In the genomic region with DNA sequence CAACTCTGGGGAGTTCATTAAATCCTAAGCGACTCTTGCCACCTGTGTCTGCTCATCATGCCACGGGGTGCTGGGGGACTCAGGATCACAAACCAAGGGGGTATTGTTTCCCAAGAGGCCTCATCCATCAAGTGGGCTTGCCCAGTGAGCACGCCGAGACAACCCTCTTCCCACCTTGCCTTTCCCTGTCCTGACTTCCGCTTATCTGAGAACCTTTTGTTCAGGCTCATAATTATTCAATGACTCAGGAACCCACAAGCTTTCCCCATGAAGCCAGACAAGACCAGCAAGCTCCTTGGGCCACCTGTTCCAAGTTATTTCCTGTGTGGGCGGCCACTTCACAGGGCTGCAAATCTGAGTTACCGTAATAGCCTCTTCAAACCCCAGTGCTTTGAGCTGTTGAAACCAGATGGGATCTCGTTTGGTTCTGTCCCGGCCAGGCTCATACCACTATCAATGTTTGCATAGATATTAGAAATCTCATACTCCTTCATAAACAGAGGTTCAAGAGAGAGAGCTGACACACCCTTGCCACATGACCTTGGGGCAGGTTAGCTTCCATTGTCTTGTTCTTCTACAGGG, we compare ENCODE assay signal across 15 mouse cellular contexts.
DNase-seq lines count a peak whose midpoint lies in the region; ATAC-seq lines count a peak whose summit lies in the region.
"Had no signal": no experiment of that assay in that cellular context is flagged by ENCODE, and none has a peak within 500 bp of the region (broad histone marks: within the 10 kb centered on the region; RNA-seq: fewer than 3 reads in every experiment).

No protein-coding gene starts in this region.

- H3K36me3 ChIP-seq in kidney, embryonic 14.5 days (ENCODE audit: control insufficient read depth, insufficient read depth, low read length), result no peaks in the 10 kb centered on the region
- H3K36me3 ChIP-seq: neural tube, embryonic 12.5 days had no signal

- H3K9ac ChIP-seq in kidney, embryonic 14.5 days (ENCODE audit: low read depth, low read length), result no peak overlapping the region
- H3K9ac ChIP-seq: forebrain, postnatal 0 days; neural tube, embryonic 12.5 days had no signal

- H3K27ac ChIP-seq in kidney, embryonic 14.5 days (ENCODE audit: low read depth, low read length), result peak overlapping the region; percentile 32; the same call in 1 of the 2 replicates
- H3K27ac ChIP-seq: left cerebral cortex, adult 2 months; neural tube, embryonic 12.5 days had no signal

- no peak overlapping the region for H3K4me3 ChIP-seq in kidney, embryonic 14.5 days (ENCODE audit: low read length)
- H3K4me3 ChIP-seq: left cerebral cortex, adult 2 months; neural tube, embryonic 12.5 days had no signal

- WGBS in kidney, embryonic 14.5 days, result 32% methylated on average over 9 of the region's 9 CpGs

- H3K27me3 ChIP-seq in kidney, embryonic 14.5 days (ENCODE audit: control insufficient read depth, insufficient read depth, low read length), result no peaks in the 10 kb centered on the region
- H3K27me3 ChIP-seq: neural tube, embryonic 12.5 days had no signal

- DNase-seq in CD4-positive, CD25-positive, alpha-beta regulatory T cell, adult 2 months (ENCODE audit: low read depth, low spot score), result peak; percentile 22
- peak; percentile 28 for DNase-seq in ZHBTc4 (ENCODE audit: low read depth, low spot score)
- peak; percentile 7 to 34 for DNase-seq in lung, postnatal 4 days
- DNase-seq in frontal cortex, postnatal 25 days (ENCODE audit: low spot score in 2 of 2), result no peak
- DNase-seq in spleen, adult 12 weeks (ENCODE audit: low spot score), result no peak
- DNase-seq in cerebellum, adult 11 months, result no peak
- DNase-seq: cerebellum, adult 8-10 months; forebrain, postnatal 0 days; heart, postnatal 4 days; spleen, adult 18-20 months had no signal

- H3K9me3 ChIP-seq in kidney, embryonic 14.5 days (ENCODE audit: control insufficient read depth, low read length), result no peaks in the 10 kb centered on the region
- H3K9me3 ChIP-seq: neural tube, embryonic 12.5 days had no signal

- no peak overlapping the region for H3K4me2 ChIP-seq in kidney, embryonic 14.5 days (replicated peaks; ENCODE audit: low read depth, low read length)
- H3K4me2 ChIP-seq: neural tube, embryonic 12.5 days had no signal

- ATAC-seq in CD4-positive, CD25-positive, alpha-beta regulatory T cell, adult 4 months, result no peak
- peak; percentile 52; the same call in 1 of the 2 replicates for ATAC-seq in kidney, embryonic 14.5 days (ENCODE audit: low FRiP score, low TSS enrichment)
- ATAC-seq: activated CD4-positive, CD25-positive, alpha-beta regulatory T cell, adult 4 months; forebrain, postnatal 0 days had no signal

- H3K4me1 ChIP-seq in kidney, embryonic 14.5 days (ENCODE audit: control insufficient read depth, insufficient read depth, low read length), result 0 out of 2 replicates have a peak, but pooled peaks cover 2% of the 10 kb centered on the region

Comparison
In these comparisons a context has a peak if more than half of its experiments do, and no peak if none do; other contexts are left out.
1. DNase-seq: peak in CD4-positive, CD25-positive, alpha-beta regulatory T cell, adult 2 months (single experiment), ZHBTc4 (single experiment) and lung, postnatal 4 days (2 of 2); none in frontal cortex, postnatal 25 days (0 of 2), spleen, adult 12 weeks (single experiment) and cerebellum, adult 11 months (single experiment).